Mouse (Mus musculus): ENCODE measurements around the gene Med13l. TPM values are rescaled to one million over a fixed set of nuclear protein-coding genes. Genes with fewer than 3 reads are reported as not detected.

The Med13l gene
- total and polyA plus RNA-seq, 3 experiments = 2.0 to 11.0 (median 10.1) TPM

GRCm38 (mm10) chr5:118644041-118644440 lies 83.6 kb downstream of the Med13l start:
- in situ Hi-C loops (cut with MboI; ENCODE audit: low pct_ligation_motif_present, low pct_unique_long_range_greater_than_20kb, low sequenced_read_pairs) = no loop called here
- DNase-seq (ENCODE audit: extremely low read depth) = no peak
- H3K27me3 ChIP-seq (replicated peaks) = no peaks in the 10 kb centered on the region
- dilution Hi-C loops (cut with MboI; ENCODE audit: extremely low pct_ligation_motif_present, extremely low pct_unique_long_range_greater_than_20kb, low sequenced_read_pairs) = no loop called here
- no peak overlapping the region for H3K9ac ChIP-seq (ENCODE audit: insufficient read depth, low read depth)
- H3K4me3 ChIP-seq (replicated peaks in 1 of 3; ENCODE audit: low read depth in 2 of 3, low read length in 2 of 3, poor library complexity in 1 of 3) = no peak overlapping the region
- H3K4me1 ChIP-seq (ENCODE audit: control insufficient read depth in 1 of 2, insufficient read depth in 2 of 2) = peaks cover 12 to 38% of the 10 kb centered on the region in 2 experiments
- H3K79me2 ChIP-seq (replicated peaks; ENCODE audit: control insufficient read depth, extremely low read depth, insufficient read depth, poor library complexity, severe bottlenecking) = no peaks in the 10 kb centered on the region; the same call in 1 of the 2 replicates
- no peak overlapping the region for H3K4me2 ChIP-seq (ENCODE audit: insufficient read depth, low read depth, poor library complexity, severe bottlenecking)
- H3K36me3 ChIP-seq (replicated peaks in 1 of 2; ENCODE audit: control insufficient read depth in 1 of 2, insufficient read depth in 1 of 2, low read length in 1 of 2) = peaks cover 3 to 14% of the 10 kb centered on the region in 2 experiments
- no peak overlapping the region for H3K27ac ChIP-seq (ENCODE audit: insufficient read depth, low read depth)
- no peaks in the 10 kb centered on the region for H3K9me3 ChIP-seq (replicated peaks; ENCODE audit: low read length)
- TF ChIP-seq RCOR1 (conservative IDR thresholded peaks at IDR 0.05; ENCODE audit: low read depth, low read length) = no peak
- TF ChIP-seq MXI1 (IDR thresholded peaks at IDR 0.05; ENCODE audit: low read depth, low read length) = no peak
- no peak for TF ChIP-seq MAFK (IDR thresholded peaks at IDR 0.05; ENCODE audit: insufficient replicate concordance, low read length)
- no peak for TF ChIP-seq MYC (IDR thresholded peaks at IDR 0.05; ENCODE audit: low read depth, low read length)
- TF ChIP-seq ETS1 (conservative IDR thresholded peaks at IDR 0.05; ENCODE audit: low read depth, low read length) = no peak
- no peak for TF ChIP-seq CTCF (conservative IDR thresholded peaks at IDR 0.05 in 1 of 2, IDR thresholded peaks at IDR 0.05 in 1 of 2; ENCODE audit: low read depth in 2 of 2, low read length in 2 of 2)
- TF ChIP-seq EP300 (IDR thresholded peaks at IDR 0.05; ENCODE audit: low read length) = no peak
- no peak for TF ChIP-seq RAD21 (IDR thresholded peaks at IDR 0.05; ENCODE audit: low read depth, low read length)
- TF ChIP-seq E2F4 (IDR thresholded peaks at IDR 0.05; ENCODE audit: insufficient replicate concordance, low read depth, low read length) = no peak
- no peak for TF ChIP-seq NELFE (IDR thresholded peaks at IDR 0.05; ENCODE audit: low read depth, low read length)
- TF ChIP-seq ELF1 (IDR thresholded peaks at IDR 0.05; ENCODE audit: low read depth, low read length) = no peak
- no peak for TF ChIP-seq JUND (conservative IDR thresholded peaks at IDR 0.05; ENCODE audit: low read depth, low read length)
- TF ChIP-seq KAT2A (IDR thresholded peaks at IDR 0.05; ENCODE audit: insufficient replicate concordance, low read length) = no peak
- no peak for TF ChIP-seq POLR2A (IDR thresholded peaks at IDR 0.05; ENCODE audit: low read depth, low read length)
- TF ChIP-seq BHLHE40 (IDR thresholded peaks at IDR 0.05; ENCODE audit: low read depth, low read length) = no peak
- no peak for TF ChIP-seq ZMIZ1 (IDR thresholded peaks at IDR 0.05; ENCODE audit: low read depth, low read length)
- TF ChIP-seq POLR2AphosphoS2 (IDR thresholded peaks at IDR 0.05; ENCODE audit: low read depth, low read length) = no peak
- no peak for TF ChIP-seq SIN3A (IDR thresholded peaks at IDR 0.05; ENCODE audit: low read length)
- no peak for TF ChIP-seq PAX5 (IDR thresholded peaks at IDR 0.05; ENCODE audit: low read length)

GRCm38 (mm10) chr5:118644511-118644910 lies 84.0 kb downstream of the Med13l start:
- dilution Hi-C loops (cut with MboI; ENCODE audit: extremely low pct_ligation_motif_present, extremely low pct_unique_long_range_greater_than_20kb, low sequenced_read_pairs) = no loop called here
- DNase-seq (ENCODE audit: extremely low read depth) = no peak
- Histone ChIP-seq H3K27me3 (replicated peaks) (no peaks in the 10 kb centered on the region), H3K79me2 (replicated peaks; ENCODE audit: control insufficient read depth, extremely low read depth, insufficient read depth, poor library complexity, severe bottlenecking) (no peaks in the 10 kb centered on the region; the same call in 1 of the 2 replicates), H3K4me2 (ENCODE audit: insufficient read depth, low read depth, poor library complexity, severe bottlenecking) (no peak overlapping the region), H3K4me3 (replicated peaks in 1 of 3; ENCODE audit: low read depth in 2 of 3, low read length in 2 of 3, poor library complexity in 1 of 3) (no peak overlapping the region), H3K9me3 (replicated peaks; ENCODE audit: low read length) (no peaks in the 10 kb centered on the region), H3K9ac (ENCODE audit: insufficient read depth, low read depth) (no peak overlapping the region), H3K4me1 (ENCODE audit: control insufficient read depth in 1 of 2, insufficient read depth in 2 of 2) (peaks cover 12 to 38% of the 10 kb centered on the region in 2 experiments), H3K36me3 (replicated peaks in 1 of 2; ENCODE audit: control insufficient read depth in 1 of 2, insufficient read depth in 1 of 2, low read length in 1 of 2) (peaks cover 3 to 14% of the 10 kb centered on the region in 2 experiments), H3K27ac (ENCODE audit: insufficient read depth, low read depth) (no peak overlapping the region)
- TF ChIP-seq ZMIZ1 (IDR thresholded peaks at IDR 0.05; ENCODE audit: low read depth, low read length) (no peak), ETS1 (conservative IDR thresholded peaks at IDR 0.05; ENCODE audit: low read depth, low read length) (no peak), CHD2 (IDR thresholded peaks at IDR 0.05; ENCODE audit: low read length) (no peak), SMC3 (IDR thresholded peaks at IDR 0.05; ENCODE audit: low read depth, low read length) (no peak), MXI1 (IDR thresholded peaks at IDR 0.05; ENCODE audit: low read depth, low read length) (no peak), CTCF (conservative IDR thresholded peaks at IDR 0.05 in 1 of 2, IDR thresholded peaks at IDR 0.05 in 1 of 2; ENCODE audit: low read depth in 2 of 2, low read length in 2 of 2) (no peak), TBP (conservative IDR thresholded peaks at IDR 0.05; ENCODE audit: low read depth, low read length) (no peak), HCFC1 (IDR thresholded peaks at IDR 0.05; ENCODE audit: low read depth, low read length) (no peak), SIN3A (IDR thresholded peaks at IDR 0.05; ENCODE audit: low read length) (no peak), BHLHE40 (IDR thresholded peaks at IDR 0.05; ENCODE audit: low read depth, low read length) (no peak), RAD21 (IDR thresholded peaks at IDR 0.05; ENCODE audit: low read depth, low read length) (no peak), IRF4 (IDR thresholded peaks at IDR 0.05; ENCODE audit: low read depth, low read length) (no peak), ZNF384 (IDR thresholded peaks at IDR 0.05; ENCODE audit: low read depth, low read length) (no peak)
- in situ Hi-C loops (cut with MboI; ENCODE audit: low pct_ligation_motif_present, low pct_unique_long_range_greater_than_20kb, low sequenced_read_pairs) = no loop called here
